Mouse (Mus musculus) adrenal gland, adult (tissue): ENCODE measurements at regions not wholly inside any gene's neighbourhood (a gene's known extent, or its start where the extent isn't known, plus 50 kb on each side); places are given as distances from the start of the nearest gene placed in this dataset.

ENCODE experiments used
- DNase-seq, 2 experiments: peaks; one replicate each; pipeline ENCODE4 v3.0.0; 2022 to 2023; ENCODE audit warnings: low spot score in 1 of 2; ENCODE audit not compliant: inconsistent age in 2 of 2

DNA sequence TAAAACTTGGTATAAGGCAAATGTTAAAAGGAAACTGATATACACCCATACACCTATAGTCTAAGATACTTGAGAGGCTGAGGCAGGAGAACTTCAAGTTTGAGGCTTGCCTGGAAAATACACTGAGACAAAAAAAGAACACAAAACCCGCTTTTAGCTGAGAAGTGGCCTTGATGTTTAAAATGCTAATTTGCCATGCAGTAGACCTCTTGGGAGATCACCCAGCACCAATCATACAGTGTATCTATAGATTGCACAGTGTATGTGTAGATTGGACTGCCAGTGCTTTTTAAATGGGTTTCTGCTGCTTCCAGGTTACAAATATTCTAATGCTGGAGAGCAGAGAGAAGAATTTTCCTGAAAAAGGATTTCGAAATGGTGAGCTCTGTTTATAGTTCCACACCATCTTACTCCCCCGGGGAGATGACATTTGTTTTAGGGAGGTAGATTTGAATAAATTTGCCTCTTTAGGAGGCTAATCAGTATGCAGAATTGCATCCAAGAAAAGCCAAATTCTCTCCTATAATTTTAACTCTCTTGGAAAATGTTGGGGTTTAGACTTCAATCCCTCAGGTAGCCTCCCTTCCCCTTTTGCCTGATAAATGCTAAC lies 194.0 kb downstream of the Otol1 start:
- DNase-seq = no peak

DNA sequence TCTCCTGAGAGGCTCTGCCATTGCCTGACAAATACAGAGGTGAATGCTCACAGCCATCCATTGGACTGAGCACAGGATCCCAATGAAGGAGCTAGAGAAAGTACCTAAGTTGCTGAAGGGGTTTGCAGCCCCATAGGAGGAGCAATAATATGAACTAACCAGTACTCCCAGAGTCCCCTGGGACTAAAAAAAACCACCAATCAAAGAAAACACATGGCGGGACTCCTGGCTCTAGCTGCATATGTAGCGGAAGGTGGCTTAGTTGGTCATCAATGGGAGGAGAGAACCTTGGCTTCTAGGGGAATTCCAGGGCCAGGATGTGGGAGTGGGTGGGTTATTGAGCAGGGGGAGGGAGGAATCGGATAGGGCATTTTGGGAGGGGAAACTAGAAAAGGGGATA lies 207.8 kb downstream of the Otol1 start:
- no peak for DNase-seq

DNA sequence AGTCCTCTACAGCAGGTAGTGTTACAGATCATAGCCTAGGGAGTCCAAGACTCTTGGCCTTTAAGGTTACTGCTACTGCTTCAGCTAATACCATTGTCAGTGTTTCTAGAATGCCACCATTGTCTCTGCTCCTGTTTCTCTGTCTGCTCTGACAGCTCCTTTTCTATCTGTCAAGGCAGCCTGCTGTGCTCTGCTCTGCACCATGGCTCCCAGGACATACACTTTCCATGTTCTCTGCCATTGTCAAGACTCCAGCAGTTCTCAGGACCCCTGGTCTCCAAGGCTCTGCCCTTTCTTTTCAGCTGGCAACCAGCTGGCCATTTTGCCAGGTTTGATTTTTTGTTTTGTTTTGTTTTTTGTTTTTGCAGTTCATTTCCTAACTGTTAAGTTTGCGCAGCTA lies 208.7 kb downstream of the Otol1 start:
- DNase-seq = no peak

DNA sequence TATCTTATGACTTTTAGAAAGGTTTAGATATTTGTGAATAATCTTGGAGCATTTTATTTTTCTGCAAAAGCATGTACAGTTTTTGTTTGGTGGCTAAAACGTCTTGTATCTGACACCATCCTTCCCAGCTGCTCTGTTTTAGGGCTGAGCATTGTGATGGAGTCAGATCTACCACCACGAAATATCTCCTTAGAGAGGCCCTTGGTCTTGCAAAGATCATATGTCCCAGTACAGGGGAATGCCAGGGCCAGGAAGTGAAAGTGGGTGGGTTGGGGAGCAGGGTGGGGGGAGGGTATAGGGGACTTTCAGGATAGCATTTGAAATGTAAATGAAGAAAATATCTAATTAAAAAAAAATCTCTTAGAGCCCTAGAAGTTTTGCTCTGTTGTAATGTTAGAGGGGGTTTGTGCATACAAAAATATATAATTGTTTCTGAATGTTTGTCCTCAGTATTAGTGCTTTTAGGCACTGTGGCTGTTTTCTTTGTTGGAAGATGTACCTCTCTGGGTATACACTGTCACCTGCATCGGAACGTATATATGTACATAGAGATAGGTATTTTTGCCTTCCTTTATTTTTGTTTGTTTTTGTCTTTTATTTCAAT lies 211.4 kb downstream of the Otol1 start:
- no peak for DNase-seq

DNA sequence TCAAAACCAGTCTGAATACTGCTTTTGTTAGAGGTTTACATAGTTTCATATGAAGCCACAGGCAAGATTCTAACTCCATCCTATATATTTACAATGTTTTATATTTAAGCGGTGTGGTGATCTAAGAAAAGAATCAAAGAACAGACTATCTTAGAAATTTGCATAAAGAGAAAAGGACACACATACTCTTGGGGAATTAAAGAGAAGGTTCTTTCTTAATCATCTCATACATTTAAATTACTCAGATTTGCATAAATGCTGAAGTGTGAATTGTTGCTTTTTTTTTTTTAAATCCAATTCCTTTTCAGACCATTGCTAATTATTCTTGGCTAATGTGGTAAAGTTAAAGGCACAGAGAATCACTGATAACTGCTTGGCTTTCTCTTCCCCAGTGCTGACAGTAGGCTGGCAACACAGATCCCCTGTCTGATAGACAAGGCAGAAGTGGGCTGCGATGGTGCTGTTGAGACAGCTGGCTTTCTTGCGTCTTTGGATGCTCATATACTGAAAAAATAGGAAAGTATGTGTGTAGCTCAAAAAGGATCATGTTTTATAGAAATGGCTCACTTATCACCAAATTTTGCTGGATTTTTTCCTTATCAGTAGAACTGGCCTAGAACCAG lies 216.1 kb downstream of the Otol1 start:
- no peak for DNase-seq

DNA sequence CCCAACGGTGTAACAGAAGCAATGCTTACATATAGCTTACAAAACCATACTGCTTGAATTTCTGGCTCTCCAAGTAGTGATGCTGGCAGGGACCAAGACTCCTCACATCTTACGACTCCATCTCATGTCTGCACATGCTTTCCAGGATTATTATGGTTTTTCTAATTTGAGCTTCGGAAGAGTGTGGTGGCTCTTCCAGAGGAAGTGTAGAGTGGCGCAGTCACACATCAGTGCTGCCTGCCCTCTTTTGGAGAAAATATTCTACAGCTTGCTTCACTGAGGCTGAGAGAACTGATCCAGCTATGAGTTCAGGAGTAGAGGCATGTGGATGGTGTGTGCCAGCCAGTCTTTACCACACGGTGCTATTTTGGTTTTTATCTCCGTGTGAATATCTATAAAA lies 217.4 kb downstream of the Otol1 start:
- DNase-seq = no peak

DNA sequence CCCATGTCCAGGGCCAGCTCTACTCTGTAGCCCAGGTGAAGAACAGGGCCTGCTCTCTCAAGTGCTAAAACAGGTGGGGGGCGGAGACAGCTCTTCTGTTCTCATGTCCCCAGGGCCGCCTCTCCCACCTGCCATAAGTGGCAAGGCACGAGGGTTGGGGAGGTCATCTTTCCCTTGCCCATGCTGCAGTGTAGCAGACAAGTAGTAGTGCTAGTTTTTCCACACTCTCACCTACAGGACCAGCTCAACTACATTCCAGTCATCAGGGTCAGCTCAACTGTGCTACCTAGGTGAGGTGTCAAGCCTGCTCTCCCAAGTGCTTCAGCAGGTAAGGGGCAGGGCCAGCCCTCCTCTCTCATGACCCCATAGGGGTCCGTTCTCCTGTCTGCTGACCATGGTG lies 219.8 kb downstream of the Otol1 start:
- no peak for DNase-seq

DNA sequence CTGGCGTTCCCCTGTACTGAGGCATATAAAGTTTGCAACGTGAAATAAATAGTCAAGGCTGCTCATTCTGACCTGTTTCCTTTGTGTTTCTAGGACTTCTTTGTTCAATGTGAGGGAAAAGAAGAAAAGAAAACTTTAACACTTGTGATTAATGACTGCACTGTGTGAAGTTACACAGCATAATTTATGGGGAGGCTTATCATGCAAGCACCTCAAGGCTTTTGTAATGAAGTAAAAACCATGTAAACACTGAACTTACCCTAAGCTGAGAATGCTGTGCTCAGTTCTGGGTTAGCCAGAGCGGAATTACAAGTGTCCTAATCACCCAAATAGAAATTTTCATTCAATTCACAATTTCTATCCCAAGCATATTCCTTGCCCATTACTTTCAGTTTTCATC lies 241.2 kb downstream of the Otol1 start:
- no peak for DNase-seq

DNA sequence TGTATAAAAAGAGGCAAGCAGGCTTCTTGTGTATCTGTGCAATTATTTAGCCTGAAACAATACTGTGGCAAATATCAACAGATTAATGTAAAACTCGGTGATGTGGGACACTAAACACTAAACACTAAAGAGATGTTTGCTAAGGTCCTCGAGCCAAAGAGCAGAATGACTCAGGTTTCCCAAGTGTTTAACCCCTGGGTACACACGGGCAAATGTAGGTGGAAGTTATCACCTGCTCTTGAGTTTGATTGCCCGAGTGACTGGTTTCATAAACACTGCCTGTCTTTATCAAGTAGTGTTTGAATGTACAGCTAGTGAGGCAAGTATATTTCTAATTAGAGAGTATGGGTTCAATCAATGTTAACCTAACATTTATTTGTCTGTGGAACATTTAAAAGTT lies 242.5 kb downstream of the Otol1 start:
- DNase-seq = no peak

DNA sequence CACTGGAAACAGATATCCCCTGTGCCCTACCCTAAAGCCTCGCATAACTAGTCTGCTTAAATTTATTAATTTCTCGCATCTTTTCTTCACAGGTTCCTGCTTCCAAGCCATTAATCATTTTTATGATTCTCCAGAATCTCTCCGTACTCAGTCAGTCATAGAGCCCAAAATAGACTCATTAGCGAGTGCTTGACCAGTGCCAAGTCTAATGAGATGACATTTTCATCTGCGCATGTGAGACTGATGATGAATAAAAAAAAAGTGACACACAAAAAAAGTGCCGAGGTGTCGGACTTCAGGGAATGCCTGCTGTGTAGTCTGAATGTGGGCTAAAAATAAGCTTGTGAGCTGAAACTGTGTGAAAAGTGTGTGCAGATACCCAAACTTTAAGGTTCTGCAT lies 243.3 kb downstream of the Otol1 start:
- no peak for DNase-seq

DNA sequence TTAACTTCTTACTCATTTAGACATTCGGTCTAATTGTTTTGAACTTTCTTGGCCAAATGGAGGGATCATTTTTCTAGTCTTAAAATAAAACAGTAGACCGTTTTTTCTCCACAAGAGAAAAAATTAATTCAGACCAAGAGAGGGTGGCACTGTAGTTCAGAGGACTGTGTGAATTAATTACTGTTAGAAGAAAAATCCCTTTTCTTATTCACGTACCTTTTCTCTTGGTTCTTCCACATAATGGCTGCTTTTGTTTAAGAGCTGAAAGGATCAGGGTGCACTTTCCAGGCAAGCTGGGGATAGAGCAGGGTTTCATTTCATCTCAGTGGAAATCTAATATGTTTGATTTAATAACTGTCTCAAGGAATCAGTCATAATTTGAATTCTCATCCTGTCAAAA lies 255.9 kb downstream of the Otol1 start:
- DNase-seq = no peak

DNA sequence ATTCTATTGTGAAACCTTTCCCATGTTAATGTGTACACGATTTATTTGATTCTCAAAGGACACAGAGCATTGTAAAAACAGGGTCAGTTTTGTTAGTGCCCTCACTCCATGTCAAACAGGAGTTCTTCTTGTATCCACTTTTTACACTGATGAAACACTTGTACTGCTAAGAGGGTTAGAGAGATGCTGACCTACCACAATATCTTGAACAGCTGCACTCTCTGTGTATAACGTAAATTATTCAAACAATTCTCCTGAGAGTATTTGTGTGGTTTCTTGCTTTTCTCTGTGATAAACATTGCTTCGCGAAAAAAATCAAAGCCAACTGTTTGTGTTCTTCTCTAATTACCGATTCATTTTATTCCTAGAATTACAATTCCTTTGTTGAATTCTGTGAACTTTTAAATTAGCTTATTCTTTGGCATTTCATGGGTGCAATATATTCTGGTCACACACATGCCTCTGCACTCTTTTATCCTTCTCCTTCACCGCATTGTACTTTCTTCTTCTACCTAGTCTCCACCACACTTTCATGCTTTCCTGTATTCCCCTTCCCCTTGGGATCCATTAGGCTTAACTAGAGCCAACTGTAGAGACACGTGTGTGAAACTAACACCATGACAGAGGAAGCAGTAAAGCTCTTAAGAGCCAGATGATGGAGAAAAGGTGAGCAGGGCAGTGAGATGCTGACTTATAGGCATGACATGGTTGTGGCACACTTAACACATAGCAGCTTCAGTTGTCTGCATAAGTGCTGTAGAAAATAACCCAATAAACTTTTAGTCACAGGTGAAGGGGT lies 281.4 kb downstream of the Otol1 start:
- DNase-seq = no peak

DNA sequence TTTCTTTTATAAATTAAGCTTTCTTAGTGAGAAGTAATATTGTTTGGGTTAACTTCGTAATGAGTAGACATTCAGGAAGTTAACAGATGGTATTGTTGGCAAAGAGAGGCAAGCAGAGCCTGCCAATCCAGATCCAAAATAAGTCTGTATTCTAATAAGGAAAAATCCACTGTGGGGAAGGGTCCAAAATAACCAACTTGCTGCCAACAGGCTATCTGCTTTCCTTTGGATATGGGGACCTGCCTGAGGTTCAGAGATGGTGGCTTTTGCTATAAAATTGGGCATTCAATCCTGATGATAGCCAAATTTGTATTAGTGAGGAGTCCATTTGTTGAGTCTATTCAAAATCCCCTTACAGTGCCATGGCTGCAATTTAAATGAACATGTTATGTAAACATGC lies 300.1 kb downstream of the Otol1 start:
- no peak for DNase-seq

DNA sequence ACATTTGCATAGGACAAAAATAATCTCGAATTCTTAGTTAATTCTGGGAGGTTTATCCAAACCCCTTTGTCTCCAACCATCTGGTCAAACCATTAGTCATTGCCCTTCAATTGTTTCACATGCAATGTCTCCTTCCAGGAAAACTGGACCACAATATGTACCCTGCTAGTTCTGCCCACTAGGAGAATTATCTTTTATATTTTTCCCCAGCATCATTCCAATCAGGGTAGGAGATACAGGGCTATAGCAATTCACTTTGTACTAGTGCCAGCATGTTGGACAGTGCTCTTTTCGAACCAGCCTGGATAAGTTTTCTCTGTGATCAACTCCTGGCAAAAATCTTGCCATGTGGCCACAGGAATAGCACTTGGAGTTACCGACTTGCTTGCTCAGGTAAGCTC lies 300.6 kb downstream of the Otol1 start:
- DNase-seq = no peak

DNA sequence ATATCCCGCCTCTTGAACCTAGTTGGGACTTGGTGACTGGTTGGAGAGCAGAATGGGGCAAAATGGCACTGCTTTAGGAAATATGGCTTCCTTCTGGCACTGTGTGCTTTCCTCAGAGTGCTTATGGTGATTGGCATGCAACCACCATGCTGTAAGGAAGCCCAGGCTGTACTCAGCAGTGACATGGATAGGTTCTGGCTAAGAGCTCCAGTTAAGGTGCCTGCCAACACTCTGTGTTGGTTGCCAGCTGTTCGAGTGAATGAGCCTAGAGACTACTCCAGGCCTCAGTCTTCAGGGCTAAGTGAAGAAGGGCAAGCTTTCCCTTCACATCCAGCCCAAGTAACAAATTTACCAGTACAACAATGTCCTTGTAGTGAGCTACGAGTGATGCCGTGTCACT lies 301.9 kb downstream of the Otol1 start:
- no peak for DNase-seq

DNA sequence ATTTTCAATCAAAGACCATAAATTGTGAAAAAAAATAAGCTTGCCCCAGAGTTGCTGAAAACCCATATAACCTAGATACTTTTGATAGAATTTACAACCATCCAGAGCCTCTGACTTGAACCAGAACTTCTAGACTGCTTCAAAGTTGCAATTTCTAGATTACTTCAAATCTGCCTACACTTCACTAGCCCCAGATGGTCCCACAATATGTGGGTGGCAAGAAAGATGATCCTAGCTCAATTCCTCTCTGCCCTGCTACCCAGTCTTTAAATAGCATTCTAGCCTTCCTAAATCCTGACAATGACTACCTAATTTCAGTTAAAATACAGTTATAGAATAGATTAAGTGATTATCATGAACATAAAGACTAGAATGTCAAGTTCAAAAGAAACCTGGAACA lies 303.6 kb downstream of the Otol1 start:
- no peak for DNase-seq

DNA sequence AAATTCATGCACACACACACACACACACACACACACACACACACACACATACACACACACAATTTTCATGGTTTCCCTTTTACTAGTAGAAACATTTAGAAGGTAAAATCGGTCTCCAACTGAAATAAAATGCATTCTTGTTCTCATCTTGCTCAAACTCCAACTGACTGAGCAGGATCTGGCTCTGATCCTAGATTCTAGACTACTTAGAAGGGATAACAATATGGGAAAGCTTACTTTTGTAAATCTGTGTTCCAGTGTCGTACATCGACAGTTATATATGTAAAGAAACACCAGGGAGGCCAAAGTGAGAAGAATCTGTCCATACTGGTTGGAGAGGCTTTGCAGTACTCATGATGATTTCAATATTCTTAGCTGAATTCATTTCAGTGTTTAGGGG lies 304.6 kb downstream of the Otol1 start:
- DNase-seq = no peak

DNA sequence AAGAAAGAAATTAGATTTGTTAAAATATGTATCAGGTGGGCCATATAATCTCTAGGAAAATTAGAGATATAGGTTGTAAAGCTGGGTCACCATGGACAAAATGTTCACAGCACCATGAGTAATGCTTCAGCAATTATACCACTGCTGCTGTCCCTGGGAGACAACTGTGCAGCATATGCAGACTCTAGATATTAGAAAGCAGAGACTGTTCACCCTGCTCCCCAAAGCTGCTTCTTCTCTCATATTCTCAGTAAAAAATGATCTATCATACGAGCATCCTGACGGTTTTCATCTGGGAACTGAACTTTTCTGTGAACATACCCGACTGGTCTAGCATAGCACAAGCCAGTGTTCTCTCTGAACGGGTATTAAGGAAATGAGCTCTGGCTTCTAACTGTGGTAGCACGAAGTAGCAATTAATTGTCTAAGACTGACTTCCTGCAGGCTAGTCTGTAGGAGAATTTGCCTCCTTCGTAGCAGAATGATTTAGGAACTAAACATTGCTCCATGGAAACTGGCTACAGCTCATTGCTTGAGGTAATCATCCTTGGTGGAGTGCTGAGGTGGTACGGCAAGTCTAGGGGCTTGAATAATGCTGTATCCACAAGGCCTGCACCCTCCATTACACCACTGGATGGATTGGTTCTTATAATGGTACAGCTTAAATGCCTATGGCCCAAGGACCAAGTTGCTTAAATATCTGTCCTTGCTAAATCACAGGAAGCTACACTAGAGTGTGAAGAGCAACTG lies 305.9 kb downstream of the Otol1 start:
- DNase-seq = no peak

DNA sequence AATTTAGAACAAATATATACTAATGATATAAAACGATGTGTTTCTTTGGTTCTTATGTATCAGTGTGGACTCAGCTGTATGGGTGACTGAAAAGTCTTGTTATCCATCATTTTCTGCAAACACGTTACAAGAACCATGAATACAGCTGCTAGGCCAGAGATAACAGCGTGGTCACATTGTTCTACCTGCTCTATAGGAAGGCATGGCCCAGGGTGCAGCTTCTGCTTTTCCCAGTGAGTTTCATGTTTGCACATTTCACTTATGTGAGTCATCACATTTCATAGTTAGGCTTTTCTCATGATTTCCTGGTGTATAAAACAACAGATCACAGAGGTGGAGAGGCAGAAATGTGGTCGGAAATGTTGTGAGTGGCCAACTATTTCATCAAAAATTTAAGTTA lies 306.8 kb downstream of the Otol1 start:
- DNase-seq = no peak

DNA sequence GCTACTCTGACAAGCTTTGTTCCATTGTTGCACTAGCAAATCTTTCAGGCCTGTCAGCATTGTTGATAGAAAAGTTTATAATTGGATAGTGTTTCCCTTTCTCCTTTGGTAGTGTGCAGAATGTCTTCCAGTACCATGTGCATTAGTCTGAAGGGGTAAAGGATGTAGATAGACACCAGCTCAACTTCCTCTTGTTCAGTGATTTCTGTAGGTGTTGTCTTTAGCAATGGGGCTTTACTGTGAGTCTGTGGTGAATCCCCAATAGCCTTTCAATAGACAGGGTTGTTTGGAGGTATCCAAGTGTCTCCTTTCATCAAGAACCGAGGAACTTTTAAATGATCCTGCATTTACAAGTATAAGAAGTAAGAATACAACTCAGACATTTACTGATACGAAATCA lies 311.0 kb downstream of the Otol1 start:
- no peak for DNase-seq

DNA sequence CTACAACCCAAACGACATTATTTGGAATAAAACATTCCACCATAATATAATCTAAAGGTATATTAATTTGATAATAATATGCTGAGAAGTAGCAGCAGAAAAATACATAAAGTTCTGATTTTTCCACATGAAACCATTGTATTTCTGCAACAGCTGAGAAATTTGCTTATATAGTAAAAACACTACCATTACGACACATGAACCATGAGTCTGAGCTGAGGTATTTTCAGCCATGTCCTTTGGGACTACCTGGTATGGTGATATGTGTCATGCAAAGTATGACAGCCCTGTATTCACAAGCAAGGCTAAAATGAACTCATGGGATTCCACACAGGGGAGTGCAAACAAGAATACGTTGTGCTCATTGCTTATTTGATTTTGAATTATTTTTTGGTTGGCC lies 311.7 kb downstream of the Otol1 start:
- no peak for DNase-seq
